Mouse (Mus musculus): ENCODE measurements at regions not wholly inside any gene's neighbourhood (a gene's known extent, or its start where the extent isn't known, plus 50 kb on each side); places are given as distances from the start of the nearest gene placed in this dataset.

DNA sequence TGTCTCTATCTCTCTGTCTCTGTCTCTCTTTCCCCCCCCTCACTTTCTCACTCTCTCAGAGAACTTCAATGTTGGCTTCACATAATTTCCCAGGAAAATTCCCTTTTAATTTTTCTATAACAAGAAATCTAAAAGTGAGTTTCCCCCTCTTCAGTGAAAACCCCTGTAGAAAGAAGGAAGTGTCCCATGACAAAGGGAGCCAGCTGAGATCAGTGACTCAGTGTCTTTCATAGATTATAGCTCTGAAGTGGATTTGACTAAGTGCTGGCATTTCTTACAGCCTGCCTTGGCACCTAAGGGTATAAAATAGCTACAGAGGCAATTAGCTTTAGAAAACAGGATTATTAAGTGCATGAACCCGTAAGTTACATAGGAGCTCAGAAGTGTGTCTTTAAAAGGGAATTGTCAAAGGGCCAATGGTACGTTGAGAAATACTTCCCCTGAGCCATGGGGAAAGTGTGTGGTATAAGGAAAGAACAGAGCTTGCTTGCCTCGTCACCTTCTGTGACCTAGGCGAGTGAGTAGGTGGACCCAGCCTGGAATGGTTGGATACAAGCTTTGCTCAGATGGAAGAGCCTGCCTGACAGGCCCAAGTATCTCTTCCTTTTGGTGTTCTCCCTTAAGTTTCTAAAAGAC, 137.3 kb upstream of the Prdm1 start:
- DNase-seq (ENCODE audit: extremely low spot score in 1 of 2, low spot score in 2 of 2) = no peak
- TF ChIP-seq CTCF (IDR thresholded peaks at IDR 0.05) = no peak

GRCm38 (mm10) chr10:44659499-44659898, 131.2 kb upstream of the Prdm1 start:
- TF ChIP-seq CTCF (IDR thresholded peaks at IDR 0.05) = no peak
- Histone ChIP-seq H3K27ac (no peak overlapping the region), H3K4me3 (no peak overlapping the region)
- no peak for DNase-seq (ENCODE audit: extremely low spot score in 1 of 2, low spot score in 2 of 2)
- intact Hi-C loops (cut with DNase I) = no loop called here

More for the DNA sequence above, 137.3 kb upstream of the Prdm1 start:
- intact Hi-C loops (cut with DNase I) = no loop called here
- Histone ChIP-seq H3K4me3 (no peak overlapping the region), H3K27ac (no peak overlapping the region)

- H3K4me3 ChIP-seq = no peak overlapping the region
- intact Hi-C loops (cut with DNase I) = no loop called here
- no peak for TF ChIP-seq CTCF (IDR thresholded peaks at IDR 0.05)
- no peak for DNase-seq (ENCODE audit: extremely low spot score in 1 of 2, low spot score in 2 of 2)
- no peak overlapping the region for H3K27ac ChIP-seq
These were observed 125.5 kb upstream of the Prdm1 start for GRCm38 (mm10) chr10:44653761-44654160.

GRCm38 (mm10) chr10:44647021-44647420, 118.7 kb upstream of the Prdm1 start:
- no peak for TF ChIP-seq CTCF (IDR thresholded peaks at IDR 0.05)
- H3K27ac ChIP-seq = no peak overlapping the region
- DNase-seq (ENCODE audit: extremely low spot score in 1 of 2, low spot score in 2 of 2) = no peak
- no peak overlapping the region for H3K4me3 ChIP-seq
- intact Hi-C loops (cut with DNase I) = no loop called here

- intact Hi-C loops (cut with DNase I) = no loop called here
- no peak for DNase-seq (ENCODE audit: extremely low spot score in 1 of 2, low spot score in 2 of 2)
- Histone ChIP-seq H3K4me3 (no peak overlapping the region), H3K27ac (no peak overlapping the region)
- TF ChIP-seq CTCF (IDR thresholded peaks at IDR 0.05) = no peak
These were observed 118.3 kb upstream of the Prdm1 start for GRCm38 (mm10) chr10:44646615-44647014.

DNA sequence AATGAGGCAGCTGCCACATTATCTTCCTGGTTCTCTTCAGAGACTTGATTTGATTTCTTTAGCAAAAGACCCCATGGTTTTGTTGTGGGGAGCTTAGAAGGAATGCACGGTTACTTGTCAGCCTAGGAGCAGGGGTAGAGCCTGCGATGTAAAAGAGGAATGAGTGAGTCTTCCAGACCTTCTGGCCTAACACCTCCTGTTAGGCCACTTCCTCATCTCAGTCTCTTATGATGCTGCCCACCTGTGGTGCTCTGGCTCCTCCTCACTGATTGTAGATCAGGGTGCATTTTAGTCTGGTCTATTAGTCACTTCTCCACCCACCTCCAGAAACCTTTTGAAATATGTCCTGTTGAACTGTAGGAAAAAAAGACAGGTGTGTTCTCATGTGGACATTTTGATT, 113.3 kb upstream of the Prdm1 start:
- DNase-seq (ENCODE audit: extremely low spot score in 1 of 2, low spot score in 2 of 2) = no peak
- TF ChIP-seq CTCF (IDR thresholded peaks at IDR 0.05) = no peak
- Histone ChIP-seq H3K27ac (no peak overlapping the region), H3K4me3 (no peak overlapping the region)
- intact Hi-C loops (cut with DNase I) = no loop called here

GRCm38 (mm10) chr10:44640620-44641019, 112.3 kb upstream of the Prdm1 start:
- intact Hi-C loops (cut with DNase I) = no loop called here
- DNase-seq (ENCODE audit: extremely low spot score in 1 of 2, low spot score in 2 of 2) = no peak
- H3K4me3 ChIP-seq = no peak overlapping the region
- TF ChIP-seq CTCF (IDR thresholded peaks at IDR 0.05) = no peak
- H3K27ac ChIP-seq = no peak overlapping the region

DNA sequence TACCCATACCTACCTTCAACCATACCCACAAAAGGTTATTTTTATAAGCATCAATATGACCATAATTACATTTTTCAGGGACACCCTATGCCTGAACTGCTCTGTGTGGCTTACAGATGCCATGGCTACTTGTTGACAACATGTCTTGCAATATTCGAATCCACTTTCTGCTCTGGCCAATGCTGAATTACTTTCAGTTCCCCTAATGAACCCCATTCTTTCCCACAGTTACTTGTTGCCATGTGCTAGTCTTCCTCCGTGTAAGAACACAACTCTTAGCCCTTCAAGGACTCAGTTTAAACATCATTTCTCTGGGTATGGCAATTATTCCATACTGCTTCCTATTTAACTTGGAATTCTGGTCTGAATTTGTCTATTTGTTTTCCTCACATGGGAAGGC, 110.4 kb upstream of the Prdm1 start:
- H3K27ac ChIP-seq = no peak overlapping the region
- H3K4me3 ChIP-seq = no peak overlapping the region
- no peak for TF ChIP-seq CTCF (IDR thresholded peaks at IDR 0.05)
- intact Hi-C loops (cut with DNase I) = no loop called here
- DNase-seq (ENCODE audit: extremely low spot score in 1 of 2, low spot score in 2 of 2) = no peak

DNA sequence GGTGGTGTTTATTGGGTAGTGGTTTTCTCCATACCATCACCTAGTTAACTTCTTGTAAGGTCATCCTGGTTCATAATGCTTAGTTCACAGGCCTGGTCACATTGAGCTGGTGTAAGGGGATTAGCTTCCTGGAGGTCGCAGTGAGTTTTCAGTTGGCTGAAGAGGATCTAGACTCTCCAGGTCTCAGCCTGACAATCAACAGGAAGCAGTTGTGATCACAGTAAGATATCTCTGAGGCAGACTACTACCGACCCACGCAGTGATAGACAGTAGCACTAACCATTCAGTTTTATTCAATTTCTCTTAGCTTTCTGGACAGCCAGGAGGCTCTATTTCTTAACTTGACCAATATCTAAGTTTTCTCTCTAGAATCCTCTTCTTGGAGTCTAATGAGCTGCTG, 108.5 kb upstream of the Prdm1 start:
- Histone ChIP-seq H3K4me3 (no peak overlapping the region), H3K27ac (no peak overlapping the region)
- intact Hi-C loops (cut with DNase I) = no loop called here
- no peak for DNase-seq (ENCODE audit: extremely low spot score in 1 of 2, low spot score in 2 of 2)
- no peak for TF ChIP-seq CTCF (IDR thresholded peaks at IDR 0.05)

GRCm38 (mm10) chr10:44636061-44636460, 107.8 kb upstream of the Prdm1 start:
- TF ChIP-seq CTCF (IDR thresholded peaks at IDR 0.05) = no peak
- intact Hi-C loops (cut with DNase I) = no loop called here
- no peak for DNase-seq (ENCODE audit: extremely low spot score in 1 of 2, low spot score in 2 of 2)
- no peak overlapping the region for H3K27ac ChIP-seq
- no peak overlapping the region for H3K4me3 ChIP-seq

DNA sequence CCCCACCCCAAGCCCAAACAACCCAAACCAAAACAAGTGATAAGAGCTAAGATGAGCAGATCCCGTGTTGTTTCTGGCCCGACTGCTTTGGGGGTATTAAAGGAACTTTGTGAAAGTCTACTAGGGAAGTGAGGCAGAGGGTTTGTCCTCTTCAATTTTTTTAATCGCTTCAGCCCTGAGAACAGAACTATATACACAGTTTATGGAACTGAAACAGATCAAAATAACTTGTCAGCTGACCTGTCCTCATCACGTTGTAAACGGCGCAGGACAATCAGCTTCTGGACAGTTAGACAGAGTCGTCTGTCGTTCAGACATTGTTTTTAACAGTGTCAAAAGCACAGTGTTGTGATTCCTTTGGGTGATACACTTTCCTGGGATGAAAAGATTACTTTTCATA, 103.3 kb upstream of the Prdm1 start:
- intact Hi-C loops (cut with DNase I) = no loop called here
- TF ChIP-seq CTCF (IDR thresholded peaks at IDR 0.05) = no peak
- H3K27ac ChIP-seq = no peak overlapping the region
- H3K4me3 ChIP-seq = no peak overlapping the region
- no peak for DNase-seq (ENCODE audit: extremely low spot score in 1 of 2, low spot score in 2 of 2)

DNA sequence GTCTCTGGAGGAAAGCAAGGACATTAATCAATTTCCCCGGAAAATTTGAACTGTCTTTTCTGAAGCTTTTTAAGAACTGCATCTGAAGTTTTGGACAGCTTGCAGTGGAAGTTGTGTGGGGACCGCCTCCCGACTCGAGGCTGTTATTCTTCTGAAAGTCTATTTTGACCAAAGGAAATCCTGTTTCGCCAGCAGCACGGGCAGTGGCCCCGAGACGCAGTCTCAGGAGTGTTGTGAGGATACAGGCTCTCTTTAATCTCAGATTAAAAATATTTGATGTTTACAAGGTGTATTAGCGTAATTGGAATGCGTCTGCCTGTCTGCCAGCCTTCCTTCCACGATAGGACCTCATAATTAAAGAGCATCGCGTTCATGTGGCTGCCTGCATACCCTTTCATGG, 102.2 kb upstream of the Prdm1 start:
- H3K4me3 ChIP-seq = no peak overlapping the region
- TF ChIP-seq CTCF (IDR thresholded peaks at IDR 0.05) = no peak
- DNase-seq (ENCODE audit: extremely low spot score in 1 of 2, low spot score in 2 of 2) = no peak
- intact Hi-C loops (cut with DNase I) = no loop called here
- H3K27ac ChIP-seq = no peak overlapping the region

- TF ChIP-seq CTCF (IDR thresholded peaks at IDR 0.05) = no peak
- intact Hi-C loops (cut with DNase I) = no loop called here
- no peak for DNase-seq (ENCODE audit: extremely low spot score in 1 of 2, low spot score in 2 of 2)
- no peak overlapping the region for H3K27ac ChIP-seq
- H3K4me3 ChIP-seq = no peak overlapping the region
These were observed 100.1 kb upstream of the Prdm1 start for GRCm38 (mm10) chr10:44628387-44628786.

Measured in left cerebral cortex, adult 2 months (tissue).